Mouse (Mus musculus): ENCODE results near the gene Tmem108. TPM values are rescaled to one million over a fixed set of nuclear protein-coding genes. Genes with fewer than 3 reads are reported as not detected.

The Tmem108 gene
- total RNA-seq (2023) = not detected

GRCm38 (mm10) chr9:103761647-103762084 is at the start of gene Tmem108:
Gene Tmem108 (minus strand): TSS chr9:103761837.

DNA sequence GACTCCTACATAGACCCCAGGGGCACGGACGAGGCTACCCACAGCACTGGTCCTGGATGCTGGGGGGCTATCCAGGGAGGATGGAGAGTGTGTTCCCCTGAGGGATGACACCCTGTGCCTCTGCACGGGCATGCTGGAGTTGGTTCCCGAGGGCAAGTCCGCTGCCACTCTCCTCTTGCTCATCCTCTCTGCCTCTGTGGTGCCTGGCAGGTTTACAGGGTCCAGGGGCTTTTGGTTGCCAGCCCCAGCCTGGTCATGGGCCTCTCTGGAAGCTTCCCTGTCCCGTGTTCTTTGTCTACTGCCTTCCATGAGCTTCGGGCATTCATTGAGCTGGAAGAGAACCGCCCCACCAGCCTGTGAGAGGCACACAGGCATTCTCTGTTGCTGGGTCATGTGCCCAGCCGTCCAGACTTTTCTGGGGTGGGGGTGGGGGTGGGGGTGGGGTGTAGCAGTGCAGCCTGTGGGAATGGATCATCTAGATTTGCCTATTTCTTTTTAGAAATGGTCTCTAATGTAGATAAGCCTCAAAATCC is 281.5 kb downstream of the Tmem108 start, which contains the start of gene Bfsp2:
Bfsp2 (minus strand) TSS at position 377 of the 533 bp plus-strand sequence.

Other genes with a start within 250 kb of the Tmem108 start
- gene Nphp3, start 240.7 kb upstream of the Tmem108 start, total RNA-seq (2023) = 1 to 10 TPM; 5.8 to 6.1 TPM

Data from monocyte, adult 59 days (primary cell).